Mouse (Mus musculus) right cerebral cortex, adult 18-20 months (tissue): ENCODE measurements around the gene Ndufc2.
"Not testable (repeated sequence)": the region's sequence is repeated elsewhere in the genome, so short reads cannot be mapped to it uniquely, and the experiment has no call there.

Experiments
- DNase-seq: peaks from one replicate; pipeline ENCODE4 v3.0.0; 2022; ENCODE audit warnings: mixed read lengths

The Ndufc2 gene

GRCm38 (mm10) chr7:97427778-97428420 lies 28.1 kb downstream of the Ndufc2 start:
- no peak for DNase-seq

DNA sequence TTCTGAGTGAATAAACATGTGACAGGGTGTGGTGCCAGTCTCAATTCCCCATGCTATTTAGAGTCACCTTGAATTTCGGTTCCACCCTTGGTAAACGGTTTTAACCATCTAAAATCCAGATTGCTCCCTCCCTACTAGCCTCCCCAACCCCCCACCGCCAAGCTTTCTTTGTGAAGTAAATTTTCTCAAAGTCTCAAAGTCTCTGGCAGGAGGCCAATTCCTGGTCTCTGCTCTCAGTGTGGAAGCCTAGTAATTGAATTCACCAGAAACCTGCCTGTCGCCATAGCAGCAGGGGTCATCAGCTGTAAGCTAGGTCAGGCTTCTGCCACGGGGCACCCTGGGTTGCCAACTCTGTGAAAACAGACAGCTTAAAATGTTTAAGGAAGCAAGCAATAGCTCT lies 29.9 kb downstream of the Ndufc2 start:
- DNase-seq, result no peak

DNA sequence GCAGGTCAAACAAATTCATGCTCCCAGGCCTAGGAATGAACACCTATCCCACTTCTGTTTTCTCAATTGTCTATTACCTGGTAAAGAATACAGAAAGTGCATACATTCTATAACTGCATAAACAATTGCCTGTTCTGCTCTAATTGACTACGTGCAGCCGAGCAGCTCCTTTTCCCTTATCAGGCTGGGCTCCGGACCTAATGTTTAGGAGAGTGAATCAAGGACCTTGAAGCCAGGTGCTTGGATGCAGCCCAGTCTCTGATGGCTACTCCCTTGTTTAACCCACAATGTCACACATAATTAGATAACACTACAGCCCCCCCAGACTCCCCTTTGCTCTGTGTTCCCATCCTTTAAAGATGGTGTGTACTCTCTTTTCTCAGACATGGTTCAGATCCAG lies 33.7 kb downstream of the Ndufc2 start:
- DNase-seq, result not testable (repeated sequence)

DNA sequence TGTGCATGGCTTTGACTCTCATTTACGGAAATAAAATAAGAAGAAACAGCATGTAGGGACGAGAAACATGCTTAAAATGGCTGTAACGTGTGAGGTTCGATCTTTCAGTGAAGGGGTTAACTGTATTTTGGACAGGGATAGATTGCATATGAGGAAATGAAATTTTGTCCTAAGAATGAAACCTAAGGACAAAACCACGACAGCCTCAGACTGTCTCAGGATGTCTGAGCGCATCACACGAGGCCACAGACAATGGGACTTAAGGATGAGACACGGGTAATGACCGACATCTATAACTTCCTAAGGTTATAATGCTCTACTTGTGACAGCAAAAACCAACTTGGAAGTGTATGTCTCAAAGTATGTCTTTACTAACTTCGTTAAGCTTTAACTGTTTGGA lies 34.7 kb downstream of the Ndufc2 start:
- DNase-seq, result no peak

GRCm38 (mm10) chr7:97438986-97439385 lies 39.2 kb downstream of the Ndufc2 start:
- no peak for DNase-seq

DNA sequence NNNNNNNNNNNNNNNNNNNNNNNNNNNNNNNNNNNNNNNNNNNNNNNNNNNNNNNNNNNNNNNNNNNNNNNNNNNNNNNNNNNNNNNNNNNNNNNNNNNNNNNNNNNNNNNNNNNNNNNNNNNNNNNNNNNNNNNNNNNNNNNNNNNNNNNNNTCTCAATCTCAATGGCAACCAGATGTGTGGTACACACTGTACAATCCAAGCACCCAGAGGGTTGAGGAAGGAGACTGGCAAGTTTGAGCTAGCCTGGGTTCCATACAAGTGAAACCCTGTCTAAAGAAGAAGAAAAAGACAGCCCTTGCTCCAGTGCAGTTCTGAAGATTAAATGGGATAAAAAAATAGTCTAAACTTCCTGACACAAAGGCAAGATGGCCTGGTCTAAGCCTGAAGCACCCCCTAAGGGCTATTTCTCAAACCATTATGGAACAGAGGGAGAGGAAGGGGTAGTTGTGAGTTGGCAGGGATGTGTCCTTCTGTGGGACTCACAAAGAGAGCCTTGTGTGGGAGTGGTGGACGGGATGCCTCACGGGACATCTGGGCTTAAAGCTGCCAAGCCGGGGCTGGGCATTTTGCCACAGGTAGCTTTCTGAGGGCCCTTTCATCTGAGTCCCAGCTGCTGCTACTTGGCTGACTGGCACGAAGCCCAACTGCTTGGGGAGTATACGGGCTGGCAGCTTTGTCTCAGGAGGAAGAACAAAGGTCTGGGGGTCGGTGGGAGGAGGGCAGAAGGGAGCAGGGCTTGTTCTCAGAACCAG lies 46.5 kb downstream of the Ndufc2 start:
- peak; percentile 95 for DNase-seq

- DNase-seq, result peak; percentile 20
Observed at GRCm38 (mm10) chr7:97447050-97447531, 47.3 kb downstream of the Ndufc2 start.

GRCm38 (mm10) chr7:97451023-97451422 lies 51.2 kb downstream of the Ndufc2 start, which contains the start of gene Kctd14:
Kctd14 (plus strand) TSS chr7:97451323.
- not testable (repeated sequence) for DNase-seq

DNA sequence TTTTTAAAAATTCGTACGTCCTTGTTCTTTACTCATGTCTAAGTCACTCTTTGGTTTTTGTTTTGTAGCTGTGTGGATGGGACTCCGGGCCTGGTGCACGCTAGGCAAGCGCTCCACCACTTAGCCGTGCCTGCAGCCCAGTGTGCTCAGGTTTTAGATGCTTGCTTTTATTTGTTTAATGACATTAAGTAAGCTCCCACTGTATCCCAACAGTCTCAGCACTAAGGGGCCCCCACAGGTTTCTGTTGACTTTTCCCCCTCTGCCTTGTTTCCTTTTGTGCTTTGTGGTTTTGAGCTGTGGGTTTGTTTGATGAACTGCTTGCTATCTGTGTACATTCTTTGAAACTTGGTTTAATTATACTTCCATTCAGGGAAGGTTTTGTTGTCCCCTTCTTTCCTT lies 52.4 kb downstream of the Ndufc2 start:
- DNase-seq, result no peak

DNA sequence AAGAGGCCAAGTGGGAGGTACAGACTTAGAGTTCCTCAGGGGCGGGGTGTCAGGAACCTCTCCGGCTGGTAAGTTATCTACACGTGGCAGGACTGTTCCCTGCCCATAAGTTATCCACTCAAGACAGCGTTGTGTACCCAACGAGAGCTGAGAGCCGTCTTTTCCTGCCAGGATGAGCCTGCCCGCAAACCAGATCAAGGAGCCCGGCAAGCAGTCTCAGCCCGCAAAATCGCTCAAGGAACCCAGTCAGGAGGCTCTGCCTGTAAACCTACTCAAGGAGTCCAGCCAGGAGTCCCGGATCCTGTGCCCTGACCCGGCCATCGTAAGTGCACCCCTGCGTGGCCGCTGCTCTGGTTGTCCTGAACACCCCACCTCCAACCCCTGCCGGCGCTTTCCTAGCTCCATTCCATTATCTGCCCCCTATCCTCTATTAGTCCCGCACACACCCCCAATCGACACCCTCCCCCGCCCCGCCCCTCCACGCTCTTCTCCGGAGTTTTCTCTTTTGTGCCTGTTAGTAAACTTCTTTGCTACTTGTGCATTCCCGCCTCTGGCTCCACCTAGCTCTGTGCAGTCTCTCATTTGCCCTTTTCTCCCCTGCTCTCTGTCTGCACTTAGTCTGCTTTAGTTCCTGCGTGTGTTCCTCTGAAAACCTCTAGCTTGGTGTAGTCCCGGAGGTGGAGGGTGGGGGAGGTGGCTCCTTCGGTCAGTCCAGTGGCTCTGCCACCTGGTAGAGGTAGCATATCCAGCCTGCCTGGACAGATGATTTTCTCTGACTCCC lies 53.5 kb downstream of the Ndufc2 start:
- peak; percentile 1 for DNase-seq

DNA sequence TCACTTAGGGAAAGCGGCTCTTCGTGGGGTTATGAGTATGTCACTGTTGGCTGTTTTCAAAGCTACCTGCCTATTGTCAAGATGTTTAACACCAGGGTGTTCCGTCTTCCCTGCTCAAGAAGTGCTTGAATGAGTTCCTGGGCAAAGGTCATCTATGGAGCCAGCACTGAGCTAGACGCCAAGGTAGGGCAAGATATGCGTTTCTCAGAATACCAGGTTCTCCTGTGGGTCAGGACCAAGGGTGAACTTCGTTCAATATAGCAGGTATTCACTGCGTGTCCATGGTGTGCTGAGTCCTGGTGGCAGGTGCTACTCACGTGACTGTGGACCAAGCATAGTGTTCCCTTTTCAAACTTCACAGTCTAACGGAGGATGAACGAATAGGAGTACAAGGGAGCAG lies 55.0 kb downstream of the Ndufc2 start:
- no peak for DNase-seq

DNA sequence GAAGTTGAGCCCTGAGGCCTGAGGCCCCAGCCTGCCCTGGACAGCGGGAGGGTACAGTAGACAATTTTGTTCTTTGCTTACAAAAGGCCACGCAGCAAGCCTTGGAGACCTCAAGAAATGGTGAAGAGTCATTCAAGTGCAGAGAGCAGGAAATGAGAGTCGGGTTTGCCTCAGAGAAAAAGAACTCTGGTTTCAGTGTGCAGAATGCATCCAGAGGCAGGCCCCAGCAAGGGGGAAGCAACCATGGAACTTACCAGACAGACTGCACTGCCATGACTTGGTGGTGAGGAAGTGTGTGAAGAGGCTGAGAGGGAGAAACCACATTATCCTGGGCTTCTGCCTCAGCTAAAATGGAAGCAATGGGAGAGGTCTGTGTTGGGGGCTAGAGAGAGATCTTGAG lies 55.8 kb downstream of the Ndufc2 start:
- no peak for DNase-seq
